Mouse (Mus musculus) lung, postnatal 0 days (tissue): Measurements from ENCODE around the gene Nfia.

ENCODE experiments used
- CTCF ChIP-seq: IDR thresholded peaks from 2 replicates; pipeline ENCODE4 v1.5.1; 2016; ENCODE audit warnings: antibody characterized with exemption, mild to moderate bottlenecking
- EP300 ChIP-seq: IDR thresholded peaks from 2 replicates; pipeline ENCODE4 v1.6.1; 2016; ENCODE audit warnings: antibody characterized with exemption, mild to moderate bottlenecking, control low read depth

- TF ChIP-seq CTCF (no peak), EP300 (no peak)
These were observed 140.0 kb downstream of the Nfia start for GRCm38 (mm10) chr4:97912560-97912959.
